Mouse (Mus musculus) frontal cortex, postnatal 14 days (tissue): ENCODE measurements at regions not wholly inside any gene's neighbourhood (a gene's known extent, or its start where the extent isn't known, plus 50 kb on each side); places are given as distances from the start of the nearest gene placed in this dataset.

Experiments
- DNase-seq, 2 experiments: peaks; one replicate each; pipeline ENCODE4 v3.0.0; 2022; ENCODE audit warnings: low spot score in 2 of 2

GRCm38 (mm10) chr8:92070704-92071103 is 268.8 kb upstream of the Irx3 start:
- no peak for DNase-seq

DNA sequence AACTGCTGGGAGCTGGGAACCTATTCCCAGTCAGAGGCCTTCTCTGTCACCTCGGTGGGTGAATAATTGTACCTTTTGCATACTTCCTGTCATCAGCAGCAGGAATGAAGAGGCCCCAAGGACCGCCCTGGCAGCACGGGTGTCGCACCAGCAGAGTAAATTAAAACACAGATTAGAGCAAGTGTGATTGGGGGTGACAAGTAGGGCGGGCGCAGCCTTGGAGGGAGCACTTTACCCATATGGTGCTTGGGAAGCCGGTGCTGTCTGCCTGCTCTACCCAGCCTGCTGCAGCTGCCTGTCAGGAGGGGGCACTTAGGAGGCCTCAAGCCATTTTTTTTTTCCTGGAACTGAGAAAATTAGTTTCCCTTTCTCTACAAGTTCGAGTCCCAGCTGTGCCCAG is 264.6 kb upstream of the Irx3 start:
- no peak for DNase-seq

DNA sequence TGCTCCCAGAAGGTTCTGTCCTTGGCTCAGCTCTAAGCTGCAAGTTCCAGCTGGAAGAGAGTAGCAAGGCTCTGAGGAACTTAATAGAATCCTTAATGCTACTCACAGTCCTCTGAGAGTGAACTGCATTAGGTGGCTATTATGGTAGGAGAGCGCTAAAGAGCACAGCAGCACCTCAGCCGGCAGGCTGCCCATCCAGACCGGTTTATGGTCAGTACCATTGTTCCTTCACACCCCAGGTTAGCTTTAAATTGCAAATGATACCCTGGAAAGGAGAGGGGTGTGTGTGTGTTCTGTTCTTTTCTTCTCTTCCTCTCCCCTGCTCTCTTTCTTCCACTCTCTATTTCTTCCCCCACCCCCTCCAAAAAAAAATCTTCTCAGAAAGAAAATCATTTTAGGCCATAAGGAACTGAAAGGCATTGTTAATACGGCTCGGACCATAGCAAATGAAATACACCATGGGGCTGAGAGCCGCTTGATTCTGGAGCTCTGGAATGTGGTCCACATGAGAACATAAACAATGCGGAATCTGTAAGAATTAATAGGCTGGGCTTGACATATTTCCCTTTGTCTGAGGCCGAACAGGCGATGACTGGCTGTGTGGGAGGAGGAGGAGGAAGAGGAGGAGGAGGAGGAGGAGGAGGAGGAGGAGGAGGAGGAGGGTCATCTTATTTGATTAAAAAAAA is 263.8 kb upstream of the Irx3 start:
- DNase-seq: no peak

GRCm38 (mm10) chr8:92064971-92065370 is 263.1 kb upstream of the Irx3 start:
- DNase-seq: no peak

DNA sequence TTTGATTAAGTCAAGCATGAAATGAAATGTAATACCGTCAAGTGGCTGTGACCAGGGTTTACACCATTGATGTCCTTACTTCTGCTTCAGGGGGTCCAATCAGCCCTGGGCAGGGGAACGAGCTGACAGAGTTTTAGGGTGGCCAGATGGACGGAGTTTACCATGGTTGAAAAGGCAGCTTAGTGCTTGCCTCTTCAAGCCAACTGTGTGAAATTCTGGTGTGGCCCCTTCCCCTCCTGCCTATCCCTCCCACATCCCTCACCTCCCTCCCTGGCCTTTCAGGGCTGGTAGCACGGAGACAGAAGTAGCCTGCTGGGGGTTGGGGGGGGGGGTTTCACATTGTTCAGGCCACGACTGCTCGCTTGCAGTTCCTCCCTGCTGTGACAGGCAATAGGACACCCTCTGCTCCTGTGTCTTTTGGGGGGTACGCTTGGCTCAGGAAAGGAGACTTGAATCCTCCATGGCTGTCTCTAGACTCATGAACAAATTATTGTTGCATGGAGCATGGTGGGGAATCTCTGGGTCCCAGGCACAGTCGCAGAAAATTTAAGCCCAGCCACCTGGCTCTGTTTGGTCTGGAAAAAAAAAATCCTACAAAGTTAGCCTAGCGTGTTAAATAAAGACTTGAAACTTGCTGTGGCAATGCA is 262.4 kb upstream of the Irx3 start:
- no peak for DNase-seq

DNA sequence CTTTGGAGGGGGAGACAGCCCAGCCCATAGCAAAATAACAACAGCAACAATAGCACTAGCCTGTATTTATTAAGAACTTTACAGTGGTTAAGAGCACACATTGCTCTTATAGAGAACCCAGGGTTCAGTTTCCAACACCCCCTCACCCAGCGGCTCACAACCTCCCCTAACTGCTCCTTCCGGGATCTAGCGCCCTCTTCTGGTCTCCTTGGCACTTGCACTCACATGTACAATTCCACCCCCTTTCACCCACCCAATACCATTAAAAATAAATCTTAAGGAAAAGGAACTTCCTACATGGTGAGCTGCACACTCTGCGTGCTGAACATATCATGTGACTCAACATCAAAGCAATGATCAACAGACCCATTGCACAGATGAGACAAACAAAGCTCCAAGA is 261.5 kb upstream of the Irx3 start:
- DNase-seq: no peak

DNA sequence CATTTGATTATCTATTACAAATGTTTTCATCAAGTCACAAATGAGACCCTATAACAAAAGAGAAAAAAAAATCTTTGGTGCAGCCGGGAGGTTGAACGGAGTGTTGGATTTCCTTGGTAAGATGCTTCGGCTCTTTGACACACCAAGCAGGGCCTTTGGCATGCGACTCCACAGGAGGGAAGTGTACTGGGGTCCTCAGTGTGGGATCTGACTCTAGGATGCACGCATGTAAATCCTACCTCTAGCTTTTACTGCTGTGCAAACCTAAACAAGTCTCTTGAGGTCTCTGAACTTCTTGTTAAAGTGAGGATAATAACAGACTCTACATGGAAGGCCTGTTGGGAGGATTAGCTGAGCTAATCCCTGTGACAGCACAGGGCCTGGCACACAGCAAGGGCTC is 257.6 kb upstream of the Irx3 start:
- DNase-seq: no peak

DNA sequence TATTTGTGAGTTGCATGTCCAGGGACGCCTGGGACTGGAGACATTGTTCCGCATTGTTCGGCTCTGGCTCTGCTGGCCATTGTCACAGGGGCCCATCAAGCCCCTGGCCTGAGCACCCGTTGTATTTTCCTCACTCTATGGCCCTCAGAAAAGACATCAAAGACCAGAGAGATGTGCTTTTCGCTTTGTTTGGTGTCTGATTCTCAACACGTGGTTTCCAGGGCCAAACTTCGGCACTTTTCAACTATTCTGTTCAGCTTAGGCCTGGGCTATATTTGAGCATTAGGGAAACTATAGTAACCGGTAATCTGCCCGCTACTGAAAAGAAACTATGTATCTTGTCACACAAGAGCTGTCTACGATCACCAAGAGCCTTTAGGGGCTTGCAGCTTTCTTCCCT is 257.1 kb upstream of the Irx3 start:
- DNase-seq: no peak

- DNase-seq: no peak
Measured at GRCm38 (mm10) chr8:92057857-92058256, 256.0 kb upstream of the Irx3 start.

DNA sequence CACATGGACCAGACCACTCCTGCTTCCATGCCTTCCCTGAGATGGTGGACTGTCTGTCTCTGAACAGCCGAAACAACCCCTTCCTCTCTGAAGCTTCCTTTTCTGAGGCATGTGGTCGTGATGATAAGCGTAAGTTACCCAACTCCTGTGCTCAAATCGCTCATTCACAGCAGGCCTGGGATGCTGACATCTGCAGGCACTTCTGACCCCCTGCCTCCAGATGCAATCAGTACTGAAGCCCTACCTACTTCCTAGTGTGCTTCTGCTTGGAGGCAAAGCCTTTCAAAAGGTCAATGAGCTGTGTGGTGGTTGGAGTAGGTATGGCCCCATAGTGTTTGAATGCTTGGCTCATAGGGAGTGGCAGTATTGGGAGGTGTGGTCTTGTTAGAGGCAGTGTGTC is 253.7 kb upstream of the Irx3 start:
- DNase-seq: no peak

- DNase-seq: no peak
Measured at GRCm38 (mm10) chr8:92044695-92045094, 242.8 kb upstream of the Irx3 start.

GRCm38 (mm10) chr8:92042951-92043350 is 241.1 kb upstream of the Irx3 start:
- DNase-seq: no peak

DNA sequence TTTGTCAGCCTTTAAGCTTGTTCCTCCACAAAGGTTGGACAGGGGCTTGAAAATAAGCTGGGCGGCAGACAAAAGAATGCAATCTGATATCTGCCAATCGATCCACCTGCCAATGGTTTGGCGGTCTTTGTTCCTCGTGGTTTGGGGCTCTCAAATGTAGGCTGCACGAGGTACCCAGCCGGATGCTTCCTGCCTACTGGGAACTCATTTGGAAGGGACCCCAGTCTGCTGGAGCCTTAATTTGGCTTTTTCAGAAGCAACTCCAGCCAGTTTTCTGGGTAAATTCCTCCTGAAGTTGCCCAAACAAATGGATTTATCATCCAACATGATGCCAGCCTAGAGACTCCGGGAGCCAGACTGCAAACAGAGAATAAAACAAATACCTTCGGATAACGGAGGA is 228.1 kb upstream of the Irx3 start:
- DNase-seq: no peak

DNA sequence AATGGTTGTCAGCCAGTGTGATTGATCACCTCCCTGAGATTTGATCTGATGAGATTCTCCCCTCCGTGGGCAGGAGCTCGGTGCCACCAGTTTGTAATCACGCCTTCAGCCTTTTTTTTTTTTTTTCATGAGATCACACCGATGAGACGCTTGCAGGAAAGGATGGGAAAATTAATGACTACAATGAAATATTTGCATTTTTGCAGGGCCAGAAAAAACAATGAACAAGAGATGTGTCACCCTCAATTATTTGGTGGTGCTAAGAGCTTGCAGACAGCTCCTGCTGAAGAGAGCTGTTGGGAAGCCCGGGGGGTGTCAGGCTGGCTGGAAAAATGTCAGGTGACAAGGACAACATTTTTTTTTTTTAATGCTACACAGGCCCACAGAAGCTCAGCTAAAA is 227.6 kb upstream of the Irx3 start:
- DNase-seq: no peak

DNA sequence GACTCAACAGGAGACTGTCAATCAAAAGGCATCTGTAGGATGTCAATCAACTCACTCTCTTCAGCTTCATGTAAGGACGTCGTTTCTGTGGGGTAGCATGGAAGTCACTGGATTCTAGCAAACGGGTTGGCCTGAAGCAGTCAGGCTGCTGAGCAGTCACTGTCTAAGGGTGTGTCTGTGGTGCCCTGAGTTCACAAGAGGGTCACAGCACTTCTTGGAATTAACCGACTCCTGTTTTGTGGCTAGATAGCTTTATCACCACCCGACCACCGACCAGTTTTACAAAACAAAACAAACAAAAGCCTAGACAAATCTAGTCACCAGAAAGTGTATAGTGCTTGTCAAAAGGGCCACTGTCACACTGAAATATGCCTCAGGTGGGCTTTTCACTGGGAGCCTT is 226.4 kb upstream of the Irx3 start:
- no peak for DNase-seq

GRCm38 (mm10) chr8:92024133-92024532 is 222.3 kb upstream of the Irx3 start:
- DNase-seq: no peak

- no peak for DNase-seq
Measured at GRCm38 (mm10) chr8:92021521-92021920, 219.7 kb upstream of the Irx3 start.

DNA sequence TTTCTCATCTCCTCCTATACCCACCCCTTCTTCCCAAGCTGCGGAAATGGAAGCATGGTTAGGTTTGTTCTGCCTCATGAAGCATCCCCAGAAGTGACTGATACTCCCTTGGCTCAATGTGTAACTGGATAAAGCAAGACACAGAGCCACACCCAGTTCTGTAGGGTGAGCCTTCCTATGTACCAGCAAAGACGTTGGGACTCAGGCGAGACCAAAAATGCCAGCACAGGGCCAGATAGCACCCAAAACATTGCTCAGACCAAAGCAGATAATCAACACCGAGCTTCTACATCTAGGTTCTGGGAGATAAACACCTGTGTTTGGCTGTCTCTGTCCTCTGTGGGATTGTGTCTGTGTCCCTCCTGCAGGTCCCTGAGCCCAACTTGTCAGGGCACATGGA is 212.8 kb upstream of the Irx3 start:
- DNase-seq: no peak

DNA sequence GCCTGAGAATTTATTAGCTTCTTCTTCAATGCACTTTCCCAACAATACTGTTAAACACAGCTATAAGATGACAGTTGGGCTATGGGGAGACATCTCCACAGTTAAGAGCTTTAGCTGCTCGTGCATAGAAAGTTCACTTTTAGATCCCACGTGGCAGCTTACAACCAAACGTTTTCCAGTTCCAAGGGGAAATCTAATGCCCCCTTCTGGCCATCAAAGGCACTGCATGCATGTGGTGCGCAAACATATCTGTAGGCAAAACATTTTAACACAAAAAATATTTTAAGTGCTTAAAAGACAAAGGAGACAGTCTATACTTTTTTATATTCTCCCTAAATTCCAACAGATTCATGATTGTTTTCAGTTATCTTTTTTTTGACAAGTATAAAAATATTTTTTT is 211.3 kb upstream of the Irx3 start:
- DNase-seq: no peak

DNA sequence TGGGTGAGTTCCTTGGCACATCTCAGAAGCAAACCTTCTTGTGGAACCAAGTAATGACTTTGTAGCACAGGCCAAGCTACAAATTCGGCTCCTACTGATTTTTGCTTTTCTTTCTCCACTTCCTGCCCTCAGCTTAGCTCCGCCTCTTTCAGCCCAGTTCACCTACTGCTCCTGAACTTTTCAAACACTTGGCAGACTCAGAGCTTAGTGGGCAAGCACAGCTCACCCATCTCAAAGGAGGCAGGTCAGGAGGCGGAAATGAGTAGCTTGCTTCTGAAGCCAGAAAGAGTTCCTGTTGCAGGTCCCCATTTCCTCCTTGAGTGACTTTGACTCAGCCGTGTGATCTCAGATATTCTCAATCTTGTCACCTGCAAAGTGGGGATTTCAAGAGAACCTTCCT is 208.5 kb upstream of the Irx3 start:
- no peak for DNase-seq

GRCm38 (mm10) chr8:92008616-92009610 is 207.0 kb upstream of the Irx3 start:
- DNase-seq: no peak

GRCm38 (mm10) chr8:92005091-92005490 is 203.2 kb upstream of the Irx3 start:
- no peak for DNase-seq

DNA sequence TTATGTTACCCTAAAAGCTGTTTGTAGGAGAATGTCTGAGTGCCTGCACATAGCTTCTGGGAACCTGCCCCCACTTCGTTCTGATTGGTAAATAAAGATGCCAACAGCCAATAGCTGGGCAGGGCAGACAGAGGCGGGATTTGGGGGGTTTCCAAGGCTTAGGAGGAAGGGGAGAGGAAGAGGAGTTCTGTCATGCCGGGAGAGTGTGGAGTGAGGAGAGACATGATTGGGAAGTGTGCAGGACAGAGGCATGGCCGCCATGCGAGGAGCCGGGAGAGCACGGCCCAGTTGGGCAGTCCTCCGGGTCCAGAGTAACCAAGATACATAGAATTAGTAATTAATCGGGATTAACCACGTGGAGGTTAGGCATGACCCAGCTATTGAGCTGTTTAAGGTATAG is 202.7 kb upstream of the Irx3 start:
- no peak for DNase-seq
